Comparison of ENCODE assay signal across 9 mouse cellular contexts in genomic region chr5:146844301-146844941, GRCm38 (mm10). TPM values are rescaled to one million over a fixed set of nuclear protein-coding genes. Genes with fewer than 3 reads are reported as not detected.
DNase-seq lines count a peak whose midpoint lies in the region; ATAC-seq lines count a peak whose summit lies in the region.
"Had no signal": no experiment of that assay in that cellular context is flagged by ENCODE, and none has a peak within 500 bp of the region (broad histone marks: within the 10 kb centered on the region; RNA-seq: fewer than 3 reads in every experiment).

No protein-coding gene starts in this region.

- peak overlapping the region; percentile 71 for H3K4me3 ChIP-seq in forebrain, embryonic 15.5 days
- peak overlapping the region; percentile 59 for H3K4me3 ChIP-seq in liver, embryonic 16.5 days (ENCODE audit: low read depth, low read length)

- H3K27ac ChIP-seq in forebrain, embryonic 15.5 days (replicated peaks): peak overlapping the region; percentile 71
- H3K27ac ChIP-seq in liver, embryonic 16.5 days (ENCODE audit: low read length): no peak overlapping the region
- H3K27ac ChIP-seq: macrophage had no signal

- peak overlapping the region; percentile 69 for H3K9ac ChIP-seq in forebrain, embryonic 15.5 days (replicated peaks)
- peak overlapping the region; percentile 47; the same call in 1 of the 2 replicates for H3K9ac ChIP-seq in liver, embryonic 16.5 days (ENCODE audit: low read depth, low read length)

- peaks cover 17% of the 10 kb centered on the region; the same call in 1 of the 2 replicates for H3K4me1 ChIP-seq in forebrain, embryonic 15.5 days
- peaks cover 12% of the 10 kb centered on the region for H3K4me1 ChIP-seq in liver, embryonic 16.5 days (ENCODE audit: control insufficient read depth, low read depth, low read length)

- no peaks in the 10 kb centered on the region for H3K36me3 ChIP-seq in forebrain, embryonic 15.5 days
- H3K36me3 ChIP-seq in liver, embryonic 16.5 days (ENCODE audit: control insufficient read depth, insufficient read depth): no peaks in the 10 kb centered on the region

- H3K4me2 ChIP-seq in forebrain, embryonic 15.5 days (replicated peaks): peak overlapping the region; percentile 99
- H3K4me2 ChIP-seq in liver, embryonic 16.5 days (ENCODE audit: low read depth, low read length): peak overlapping the region; percentile 82

- peak; percentile 62 for ATAC-seq in forebrain, embryonic 15.5 days (replicated peaks)
- no peak for ATAC-seq in liver, embryonic 16.5 days (ENCODE audit: low read depth)

- H3K27me3 ChIP-seq in forebrain, embryonic 15.5 days: no peaks in the 10 kb centered on the region
- peaks cover 34% of the 10 kb centered on the region for H3K27me3 ChIP-seq in liver, embryonic 16.5 days (ENCODE audit: control insufficient read depth, insufficient read depth, low read depth, low read length)

- 4% methylated on average over 6 of the region's 6 CpGs for WGBS in forebrain, embryonic 15.5 days
- 12% methylated on average over 6 of the region's 6 CpGs for WGBS in liver, embryonic 16.5 days (ENCODE audit: insufficient replicate concordance)

- DNase-seq in cerebellum, adult 9-10 months: peak; percentile 35
- no peak for DNase-seq in cerebellum, postnatal 4 days (ENCODE audit: low spot score in 2 of 2)
- peak; percentile 50 for DNase-seq in CD4-positive, CD25-positive, alpha-beta regulatory T cell, adult 2 months (ENCODE audit: low read depth, low spot score)
- DNase-seq in thymus, postnatal 10 days (ENCODE audit: low spot score in 2 of 2): no peak
- DNase-seq in ovary, postnatal 14 days (ENCODE audit: low spot score): no peak
- no peak for DNase-seq in left cerebral cortex, postnatal 25 days (ENCODE audit: low spot score in 2 of 2)

- intact Hi-C loops in left cerebral cortex, postnatal 25 days (cut with DNase I): no loop called here

- no peaks in the 10 kb centered on the region for H3K9me3 ChIP-seq in forebrain, embryonic 15.5 days
- no peaks in the 10 kb centered on the region for H3K9me3 ChIP-seq in liver, embryonic 16.5 days (replicated peaks; ENCODE audit: control insufficient read depth, low read length)

RNA-seq across cellular contexts. Expression of gene Rasl11a, which starts 0.5 kb away (rescaled TPM):
- polyA plus RNA-seq in forebrain, embryonic 15.5 days (2015; fragmentation: Nextera tagmentation; extraction: Ambion mirVana): 11.9 and 13.4 TPM in 2 replicates
- 2.6 and 2.7 TPM in 2 replicates for polyA plus RNA-seq in liver, embryonic 16.5 days (2015; fragmentation: Nextera tagmentation; extraction: Ambion mirVana)
- 10 to 100 TPM in 1 of 2 experiments, 1 to 10 TPM in 1; 7.1 to 11.2 TPM for total RNA-seq in left cerebral cortex, postnatal 25 days (2021)
- polyA plus RNA-seq: macrophage had no signal

RNA-seq across cellular contexts. Expression of gene Rpl21, which starts 11.7 kb away (rescaled TPM):
- polyA plus RNA-seq in forebrain, embryonic 15.5 days (2015; fragmentation: Nextera tagmentation; extraction: Ambion mirVana): 358 and 359 TPM in 2 replicates
- polyA plus RNA-seq in liver, embryonic 16.5 days (2015; fragmentation: Nextera tagmentation; extraction: Ambion mirVana): 251 and 280 TPM in 2 replicates
- 100 to 1,000 TPM; 151 to 154 TPM for total RNA-seq in left cerebral cortex, postnatal 25 days (2021)

RNA-seq across cellular contexts. Expression of gene Usp12, which starts 49.6 kb away (rescaled TPM):
- 14.9 and 16.5 TPM in 2 replicates for polyA plus RNA-seq in forebrain, embryonic 15.5 days (2015; fragmentation: Nextera tagmentation; extraction: Ambion mirVana)
- 7.8 and 8.1 TPM in 2 replicates for polyA plus RNA-seq in liver, embryonic 16.5 days (2015; fragmentation: Nextera tagmentation; extraction: Ambion mirVana)
- total RNA-seq in left cerebral cortex, postnatal 25 days (2021): 10 to 100 TPM; 53.7 to 56.7 TPM

Comparison
In these comparisons a context has a peak if more than half of its experiments do, and no peak if none do; other contexts are left out.
1. DNase-seq: peak in cerebellum, adult 9-10 months (single experiment) and CD4-positive, CD25-positive, alpha-beta regulatory T cell, adult 2 months (single experiment); none in cerebellum, postnatal 4 days (0 of 2), thymus, postnatal 10 days (0 of 2), ovary, postnatal 14 days (single experiment) and left cerebral cortex, postnatal 25 days (0 of 2).